Mouse (Mus musculus) forebrain, embryonic 14.5 days (tissue): ENCODE data around the gene Muc13. TPM values are rescaled to one million over a fixed set of nuclear protein-coding genes. Genes with fewer than 3 reads are reported as not detected.

Source experiments
- ATAC-seq: fragments of 200-750 bp; cut with Nextera tagmentation; 2 replicates; pipeline ENCODE4 v1.8.0; 2017; ENCODE audit warnings: mild to moderate bottlenecking, moderate library complexity
- DNase-seq: peaks from one replicate; pipeline ENCODE4 v3.0.0-alpha.2; 2015; ENCODE audit warnings: low spot score
- H3K27ac ChIP-seq: fragments of 300-500 bp; sonication (generic); 2 replicates; pipeline ENCODE4 v1.5.1; 2014; ENCODE audit warnings: low read depth, mild to moderate bottlenecking, control low read depth, low read length, moderate library complexity
- H3K27me3 ChIP-seq: fragments of 300-500 bp; sonication (generic); replicated peaks from 2 replicates; pipeline ENCODE4 v1.6.1; 2014; ENCODE audit warnings: low read length, control low read depth, mixed read lengths; ENCODE audit not compliant: control insufficient read depth, insufficient read depth
- H3K36me3 ChIP-seq: fragments of 300-500 bp; sonication (generic); 2 replicates; pipeline ENCODE4 v1.6.1; 2014; ENCODE audit warnings: low read length, control low read depth; ENCODE audit not compliant: control insufficient read depth, insufficient read depth
- H3K4me1 ChIP-seq: fragments of 300-500 bp; sonication (generic); 2 replicates; pipeline ENCODE4 v1.6.1; 2014; ENCODE audit warnings: antibody characterized with exemption, low read length, control low read depth; ENCODE audit not compliant: control insufficient read depth, insufficient read depth
- H3K4me2 ChIP-seq: fragments of 300-500 bp; sonication (generic); 2 replicates; pipeline ENCODE4 v1.6.1; 2014; ENCODE audit warnings: mild to moderate bottlenecking, control low read depth, low read length
- H3K4me3 ChIP-seq: fragments of 300-500 bp; sonication (generic); 2 replicates; pipeline ENCODE4 v1.5.1; 2014; ENCODE audit warnings: low read depth, low read length, control low read depth
- H3K9ac ChIP-seq: fragments of 300-500 bp; sonication (generic); 2 replicates; pipeline ENCODE4 v1.6.1; 2014; ENCODE audit warnings: mild to moderate bottlenecking, low read length, control low read depth, moderate library complexity
- H3K9me3 ChIP-seq: fragments of 300-500 bp; sonication (generic); replicated peaks from 2 replicates; pipeline ENCODE4 v1.6.1; 2016; ENCODE audit warnings: low read length, control low read depth, mixed read lengths; ENCODE audit not compliant: control insufficient read depth
- WGBS: fragments of 180-500 bp; shearing (Covaris S2); extraction: QIAGEN DNeasy Blood & Tissue Kit; methylation state at CpG from one replicate; pipeline ENCODE4 v1.1.7; 2014; 5-methylcytosine and 5-hydroxymethylcytosine counted together
- polyA plus RNA-seq: library from polyadenylated mRNA; unstranded; fragments of >200 nt; fragmentation: Nextera tagmentation; extraction: Ambion mirVana; gene quantifications from 2 replicates; pipeline ENCODE4 v1.2.1, GENCODE M21; 2014

Gene Muc13
- polyA plus RNA-seq, 1 experiment from 2014 or later, result not detected

GRCm38 (mm10) chr16:33795887-33796286, 2.0 kb downstream of the Muc13 start:
- Histone ChIP-seq H3K9me3 (no peaks in the 10 kb centered on the region), H3K27ac (no peak overlapping the region), H3K36me3 (no peaks in the 10 kb centered on the region), H3K27me3 (no peaks in the 10 kb centered on the region), H3K4me3 (no peak overlapping the region), H3K4me2 (no peak overlapping the region), H3K4me1 (no peaks in the 10 kb centered on the region), H3K9ac (no peak overlapping the region)
- WGBS, result 84% methylated on average over 6 of the region's 6 CpGs
- DNase-seq (no peak), ATAC-seq (no peak)

DNA sequence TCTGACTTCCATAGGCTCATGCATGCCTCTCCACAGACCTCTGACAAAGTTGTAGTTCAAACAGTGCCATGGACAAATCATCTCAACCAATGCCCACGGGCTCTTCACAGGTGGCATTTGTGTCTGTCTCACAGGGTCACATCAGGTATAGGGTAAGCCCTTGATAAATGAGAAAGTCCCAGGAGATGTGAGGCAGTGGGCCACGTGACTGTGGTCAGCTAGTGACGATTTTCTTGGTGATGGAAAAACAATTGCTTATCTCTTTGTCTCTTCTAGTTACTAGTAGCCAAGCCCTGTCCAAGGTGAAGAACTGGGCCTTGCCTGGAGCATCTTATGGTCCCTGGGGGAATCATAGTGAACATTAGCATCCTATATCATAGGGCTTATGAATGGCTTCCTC, 2.9 kb downstream of the Muc13 start:
- no peak overlapping the region for H3K9ac ChIP-seq
- no peaks in the 10 kb centered on the region for H3K9me3 ChIP-seq
- 82% methylated on average over 3 of the region's 3 CpGs for WGBS
- no peaks in the 10 kb centered on the region for H3K36me3 ChIP-seq
- no peak for ATAC-seq
- H3K27me3 ChIP-seq, result no peaks in the 10 kb centered on the region
- H3K4me1 ChIP-seq, result no peaks in the 10 kb centered on the region
- H3K4me3 ChIP-seq, result no peak overlapping the region
- no peak overlapping the region for H3K4me2 ChIP-seq
- no peak for DNase-seq
- no peak overlapping the region for H3K27ac ChIP-seq

GRCm38 (mm10) chr16:33797860-33798259, 4.0 kb downstream of the Muc13 start:
- no peak overlapping the region for H3K4me3 ChIP-seq
- no peak overlapping the region for H3K27ac ChIP-seq
- ATAC-seq (no peak), DNase-seq (peak; percentile 72)
- H3K4me2 ChIP-seq, result no peak overlapping the region
- no peak overlapping the region for H3K9ac ChIP-seq
- 48% methylated on average over 5 of the region's 5 CpGs for WGBS
- H3K4me1 ChIP-seq, result no peaks in the 10 kb centered on the region
- H3K9me3 ChIP-seq, result no peaks in the 10 kb centered on the region
- H3K27me3 ChIP-seq, result no peaks in the 10 kb centered on the region
- no peaks in the 10 kb centered on the region for H3K36me3 ChIP-seq

GRCm38 (mm10) chr16:33810002-33810401, 16.2 kb downstream of the Muc13 start:
- Histone ChIP-seq H3K27me3 (no peaks in the 10 kb centered on the region), H3K36me3 (no peaks in the 10 kb centered on the region), H3K9me3 (no peaks in the 10 kb centered on the region), H3K4me1 (no peaks in the 10 kb centered on the region), H3K4me3 (no peak overlapping the region), H3K4me2 (no peak overlapping the region), H3K9ac (no peak overlapping the region), H3K27ac (no peak overlapping the region)
- DNase-seq, result no peak
- ATAC-seq, result no peak
- 74% methylated on average over 3 of the region's 3 CpGs for WGBS

DNA sequence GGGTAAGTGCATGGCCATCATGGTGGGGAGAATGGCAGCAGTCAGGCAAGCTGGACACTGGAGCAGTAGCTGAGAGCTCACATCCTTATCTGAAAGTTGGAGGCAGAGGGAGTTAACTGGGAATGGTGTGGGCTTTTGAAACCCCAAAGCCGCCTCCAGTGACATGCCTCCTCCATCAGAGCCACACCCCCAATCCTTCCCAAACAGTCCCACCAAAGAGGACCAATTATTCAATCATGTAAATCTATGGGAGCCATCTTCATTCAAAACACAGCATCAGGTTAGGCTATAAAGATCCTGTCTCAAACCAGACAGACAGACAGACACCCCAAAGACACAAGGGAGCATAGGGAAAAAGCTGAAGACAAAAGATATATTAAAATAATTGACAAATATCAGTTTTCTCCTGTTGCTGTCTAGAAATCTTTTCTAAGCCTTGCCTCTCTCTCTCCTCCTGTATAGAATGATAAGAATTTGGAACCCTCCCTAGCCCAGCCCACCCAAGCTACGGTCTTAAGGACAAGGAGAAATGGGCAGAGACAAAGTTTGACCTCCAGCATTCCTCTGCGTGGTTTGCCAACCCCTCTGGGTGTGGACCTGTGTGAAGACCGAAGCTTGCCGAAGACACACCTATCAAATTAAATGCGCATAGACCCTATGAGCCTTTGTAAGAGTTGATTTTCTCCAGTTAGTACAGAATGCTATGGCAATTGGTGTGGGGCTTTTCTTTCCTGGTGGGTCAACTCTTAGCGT, 24.8 kb downstream of the Muc13 start:
- ATAC-seq (no peak), DNase-seq (no peak)
- 92% methylated on average over 7 of the region's 7 CpGs for WGBS
- H3K27me3 ChIP-seq, result no peaks in the 10 kb centered on the region; the same call in 1 of the 2 replicates
- no peaks in the 10 kb centered on the region for H3K4me1 ChIP-seq
- no peak overlapping the region for H3K4me3 ChIP-seq
- no peaks in the 10 kb centered on the region for H3K9me3 ChIP-seq
- no peaks in the 10 kb centered on the region for H3K36me3 ChIP-seq
- H3K27ac ChIP-seq, result no peak overlapping the region
- no peak overlapping the region for H3K4me2 ChIP-seq
- H3K9ac ChIP-seq, result no peak overlapping the region

DNA sequence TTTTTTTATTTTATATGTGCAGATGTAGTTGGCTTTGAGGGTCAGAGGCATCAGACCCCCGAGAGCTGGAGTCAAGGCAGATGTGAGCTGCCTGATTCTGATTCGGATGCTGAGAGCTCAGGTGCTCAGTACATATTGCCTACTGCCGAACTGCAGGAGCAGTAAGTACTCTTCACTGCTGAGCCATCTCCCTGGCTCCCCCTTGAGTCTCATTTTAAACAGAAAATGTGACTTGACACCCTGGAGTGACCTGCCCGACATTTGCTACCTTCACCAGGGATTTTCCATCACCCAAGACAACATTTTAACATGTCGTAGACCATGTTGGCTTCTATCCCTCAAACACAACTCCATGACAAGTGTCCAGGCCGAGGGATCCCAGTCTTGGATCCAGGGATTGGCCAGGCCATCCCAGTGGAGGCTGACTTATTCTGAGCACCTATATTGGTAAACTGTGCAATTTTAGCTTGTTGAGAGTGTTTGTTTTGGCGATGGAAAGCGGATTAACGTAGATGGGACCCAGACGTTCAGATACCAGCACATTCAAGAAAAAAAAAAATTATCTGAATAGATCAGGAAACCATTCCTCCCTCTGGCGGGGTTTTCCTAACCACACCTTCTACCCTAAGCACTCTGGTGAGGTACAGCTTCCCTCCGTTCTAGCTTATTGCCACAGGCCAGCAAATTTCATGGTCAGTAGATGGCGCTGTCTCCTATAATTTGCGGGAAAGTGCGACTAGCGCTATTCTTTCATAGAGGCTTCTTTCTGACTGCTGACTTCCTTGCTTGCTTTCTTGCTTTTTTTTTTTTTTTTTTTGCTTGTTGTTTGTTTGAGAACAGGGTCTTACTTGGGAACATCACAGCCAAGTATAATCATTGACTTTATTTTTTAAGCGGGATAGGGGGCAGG, 26.7 kb downstream of the Muc13 start:
- Histone ChIP-seq H3K27ac (no peak overlapping the region), H3K4me2 (no peak overlapping the region), H3K4me3 (no peak overlapping the region), H3K27me3 (no peaks in the 10 kb centered on the region; the same call in 1 of the 2 replicates), H3K9ac (no peak overlapping the region), H3K9me3 (no peaks in the 10 kb centered on the region), H3K36me3 (no peaks in the 10 kb centered on the region), H3K4me1 (no peaks in the 10 kb centered on the region)
- WGBS, result 18% methylated on average over 17 of the region's 17 CpGs
- peak; percentile 73; the same call in 1 of the 2 replicates for ATAC-seq
- peak; percentile 94 for DNase-seq

DNA sequence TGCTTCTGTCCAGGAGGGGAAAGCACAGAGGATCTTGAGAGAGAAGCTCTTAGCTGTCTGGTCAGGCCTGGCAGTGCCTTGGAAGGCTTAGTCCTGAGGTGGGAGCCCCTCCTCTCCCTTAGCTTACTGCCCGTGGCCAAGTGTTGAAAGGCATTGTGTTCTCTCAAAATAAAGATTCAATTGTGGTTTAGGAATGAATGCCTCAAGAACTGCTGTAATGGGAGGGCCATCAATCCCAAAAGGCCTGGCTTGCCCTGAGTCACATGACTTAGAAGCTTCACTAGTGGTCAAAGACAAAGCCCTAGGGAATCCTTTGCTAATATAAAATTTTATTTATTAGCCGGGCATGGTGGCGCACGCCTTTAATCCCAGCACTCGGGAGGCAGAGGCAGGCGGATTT, 30.8 kb downstream of the Muc13 start:
- H3K9ac ChIP-seq, result no peak overlapping the region
- H3K27ac ChIP-seq, result no peak overlapping the region
- WGBS, result 81% methylated on average over 6 of the region's 6 CpGs
- ATAC-seq (no peak), DNase-seq (no peak)
- H3K4me3 ChIP-seq, result no peak overlapping the region
- no peaks in the 10 kb centered on the region for H3K9me3 ChIP-seq
- 0 out of 2 replicates have a peak, but pooled peaks cover 2% of the 10 kb centered on the region for H3K4me1 ChIP-seq
- H3K27me3 ChIP-seq, result peaks cover 16% of the 10 kb centered on the region; the same call in 1 of the 2 replicates
- H3K36me3 ChIP-seq, result no peaks in the 10 kb centered on the region
- H3K4me2 ChIP-seq, result no peak overlapping the region

DNA sequence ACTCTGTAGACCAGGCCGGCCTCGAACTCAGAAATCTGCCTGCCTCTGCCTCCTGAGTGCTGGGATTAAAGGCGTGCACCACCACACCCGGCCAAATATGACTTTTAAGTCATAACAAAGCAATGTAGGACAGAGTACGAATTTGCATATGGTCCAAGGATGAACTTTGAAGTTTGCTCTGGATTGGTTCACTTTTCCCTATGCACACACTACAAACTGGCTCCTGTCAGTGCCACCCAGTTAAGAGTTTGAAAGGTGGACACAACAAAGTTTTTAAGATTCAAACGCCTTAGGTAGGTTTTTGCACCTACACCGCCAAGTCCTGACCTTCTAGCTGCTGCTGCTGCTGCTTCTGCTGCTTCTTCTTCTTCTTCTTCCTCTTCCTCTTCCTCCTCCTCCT, 34.7 kb downstream of the Muc13 start:
- Histone ChIP-seq H3K36me3 (no peaks in the 10 kb centered on the region), H3K27me3 (peaks cover 27% of the 10 kb centered on the region), H3K4me1 (peaks cover 14% of the 10 kb centered on the region), H3K9me3 (no peaks in the 10 kb centered on the region), H3K9ac (no peak overlapping the region), H3K4me3 (no peak overlapping the region), H3K4me2 (no peak overlapping the region), H3K27ac (no peak overlapping the region)
- DNase-seq, result no peak
- ATAC-seq, result no peak
- 88% methylated on average over 7 of the region's 7 CpGs for WGBS
